Mouse (Mus musculus): Measurements from ENCODE around the gene Gm37240.
"Not testable (repeated sequence)": the region's sequence is repeated elsewhere in the genome, so short reads cannot be mapped to it uniquely, and the experiment has no call there.

Gene Gm37240

DNA sequence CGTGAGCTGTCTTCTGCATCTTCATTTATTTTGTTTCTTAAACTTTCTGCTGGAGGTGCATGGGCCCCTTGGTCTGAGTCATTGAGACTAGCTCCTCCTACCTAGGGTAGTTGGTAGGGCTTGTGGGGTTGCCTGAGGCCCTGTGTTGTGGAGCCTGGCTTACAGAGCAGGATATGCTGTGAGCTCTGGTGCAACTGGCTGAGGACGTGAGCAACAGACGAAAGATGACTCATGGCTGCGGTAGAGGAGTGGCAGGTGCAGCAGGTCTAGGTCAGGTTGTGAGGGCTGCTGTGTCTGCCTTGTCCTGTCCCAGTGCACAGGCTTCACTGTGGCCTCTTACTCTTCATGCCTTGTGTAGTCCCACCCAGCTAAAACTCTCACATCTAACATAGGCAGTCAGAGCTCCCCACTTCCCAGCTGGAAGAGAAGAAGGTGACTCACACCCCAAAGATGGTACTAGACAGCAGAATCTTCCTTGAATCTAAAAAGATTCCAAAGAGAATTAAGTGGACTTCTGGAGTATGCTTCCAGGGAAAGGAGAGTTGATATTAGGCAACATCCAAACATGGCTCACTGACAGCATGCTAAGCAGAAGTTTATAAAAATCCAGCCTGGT is 257.3 kb downstream of the Gm37240 start:
- DNase-seq: no peak

DNA sequence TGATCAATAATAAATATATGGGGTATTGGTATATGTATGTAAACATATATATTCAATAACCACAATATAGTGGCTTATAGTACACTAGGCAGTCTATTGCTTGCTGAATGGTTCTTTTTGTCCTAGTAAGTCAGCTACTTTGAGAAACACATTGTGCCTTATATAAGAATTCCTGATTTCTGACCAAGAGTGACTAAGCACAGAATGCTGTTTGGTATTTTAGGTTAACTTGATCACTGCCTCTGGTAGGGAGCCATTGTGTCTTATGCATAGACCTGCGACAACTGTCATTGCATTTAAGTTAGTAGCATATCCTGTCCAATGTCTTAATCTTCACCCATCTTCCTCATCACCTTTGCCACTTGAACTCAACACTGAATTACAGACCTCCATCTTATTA is 267.6 kb downstream of the Gm37240 start:
- DNase-seq: no peak

DNA sequence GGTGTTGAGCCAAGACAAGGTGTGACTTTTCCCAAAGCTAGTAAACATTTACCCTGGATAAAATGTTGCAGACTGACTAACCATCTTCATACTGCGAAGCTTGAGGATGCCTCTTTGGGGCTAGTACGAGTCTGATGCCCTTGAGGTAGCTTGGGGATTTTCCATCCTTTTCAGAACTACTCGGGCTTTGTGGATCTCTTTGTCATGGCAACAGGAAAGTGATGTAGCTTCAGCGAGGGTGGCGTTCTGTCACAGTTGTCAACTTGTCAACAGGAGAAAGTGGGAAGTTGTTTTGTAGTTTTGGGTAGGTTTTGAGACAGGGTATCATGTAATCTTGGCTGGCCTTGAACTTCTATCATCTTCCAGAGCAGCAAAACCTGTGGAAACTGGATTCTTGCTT is 268.0 kb downstream of the Gm37240 start:
- no peak for DNase-seq

DNA sequence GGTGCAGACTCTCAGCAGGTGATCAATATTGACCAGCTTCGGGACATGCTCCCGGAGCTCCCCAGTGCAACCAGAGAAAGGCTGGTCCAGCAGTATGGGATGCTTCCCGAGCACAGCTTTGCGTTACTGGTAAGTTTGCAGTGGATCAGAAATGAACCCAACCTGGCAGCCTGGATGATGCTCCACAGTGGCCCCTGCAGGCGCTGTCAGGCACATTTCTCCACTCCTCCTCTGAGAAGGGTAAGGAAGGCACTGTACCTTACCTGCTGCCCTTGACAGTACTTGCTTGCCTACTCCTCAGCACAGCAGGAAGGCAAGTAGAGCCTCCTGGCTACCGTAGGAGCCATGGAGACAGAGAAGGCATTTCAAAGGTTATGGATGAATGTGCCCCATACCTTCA is 268.4 kb downstream of the Gm37240 start:
- DNase-seq: no peak

DNA sequence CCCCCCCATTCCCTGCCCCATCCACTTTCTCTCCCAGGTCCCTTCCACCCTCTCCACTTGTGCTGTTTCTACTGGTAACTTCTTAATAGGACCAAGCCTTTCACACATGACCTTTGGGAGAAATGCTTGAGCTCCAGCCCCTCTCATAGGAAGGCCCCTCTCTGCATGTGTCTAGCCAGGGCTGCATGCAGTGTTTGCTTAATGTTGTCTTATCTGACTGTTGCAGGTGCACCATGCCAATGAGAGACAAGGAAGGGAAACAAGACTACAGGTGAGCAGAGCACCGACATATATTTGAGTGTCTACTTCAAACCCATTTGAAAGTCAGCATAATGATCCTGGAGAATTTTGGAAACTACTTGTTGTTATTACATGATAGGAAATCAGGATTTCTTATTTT is 270.9 kb downstream of the Gm37240 start:
- DNase-seq: no peak

DNA sequence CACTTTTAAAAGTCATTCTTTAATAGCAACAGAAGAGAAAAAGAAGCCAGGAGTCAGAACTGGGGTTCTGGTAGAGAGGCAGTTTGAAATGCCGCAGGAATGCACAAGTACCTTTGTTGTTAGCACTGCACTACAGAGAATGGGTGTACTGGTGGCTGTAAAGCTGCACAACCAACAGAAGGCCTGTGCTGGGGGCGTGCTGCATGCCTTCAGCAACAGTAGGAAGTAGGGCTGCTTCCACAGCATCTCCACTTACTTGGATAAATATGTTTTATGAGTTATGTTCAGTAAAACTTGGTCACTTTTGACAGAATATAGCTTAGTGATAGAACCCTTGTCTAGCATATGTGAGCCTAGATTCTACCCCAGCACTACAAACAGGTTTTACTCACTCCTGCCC is 279.6 kb downstream of the Gm37240 start:
- DNase-seq: no peak

DNA sequence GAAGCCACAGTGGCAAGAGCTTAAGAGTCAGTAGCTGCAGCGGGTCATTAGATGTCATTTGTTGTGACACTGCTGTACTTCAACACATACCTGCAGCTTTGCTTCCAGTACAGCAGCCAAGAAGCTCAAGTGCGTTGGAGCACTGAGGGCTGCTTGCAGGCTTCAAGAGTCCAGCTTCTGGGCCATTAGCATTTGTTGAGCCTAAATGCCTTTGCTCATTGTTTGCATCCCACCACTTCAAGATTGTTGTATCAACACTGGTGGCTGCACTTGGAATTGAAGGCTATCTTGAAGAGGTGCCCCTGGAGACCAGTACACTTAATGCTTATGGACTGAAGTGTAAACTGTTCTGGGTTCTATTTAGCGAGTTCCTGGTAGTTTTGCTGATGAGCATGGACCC is 280.4 kb downstream of the Gm37240 start:
- no peak for DNase-seq

DNA sequence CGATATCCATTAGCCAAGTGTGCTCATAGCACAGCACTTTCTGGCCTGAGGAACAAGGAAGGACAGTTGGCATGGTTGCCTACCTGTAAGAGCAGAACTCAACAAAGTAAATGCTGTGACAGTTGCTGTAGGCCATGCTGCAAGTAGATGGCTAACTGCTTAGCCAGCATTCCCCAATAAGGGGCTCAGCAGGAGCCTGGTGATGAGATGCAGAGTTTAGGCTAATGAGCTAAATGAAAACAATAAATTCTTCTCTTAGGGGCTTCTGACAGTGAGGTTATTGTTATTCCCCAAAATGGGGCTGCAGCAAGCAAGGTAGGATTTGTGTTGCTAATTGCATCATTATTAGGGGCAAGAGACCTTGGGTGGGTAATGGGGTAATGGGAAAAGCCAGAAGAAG is 283.5 kb downstream of the Gm37240 start:
- DNase-seq: no peak

DNA sequence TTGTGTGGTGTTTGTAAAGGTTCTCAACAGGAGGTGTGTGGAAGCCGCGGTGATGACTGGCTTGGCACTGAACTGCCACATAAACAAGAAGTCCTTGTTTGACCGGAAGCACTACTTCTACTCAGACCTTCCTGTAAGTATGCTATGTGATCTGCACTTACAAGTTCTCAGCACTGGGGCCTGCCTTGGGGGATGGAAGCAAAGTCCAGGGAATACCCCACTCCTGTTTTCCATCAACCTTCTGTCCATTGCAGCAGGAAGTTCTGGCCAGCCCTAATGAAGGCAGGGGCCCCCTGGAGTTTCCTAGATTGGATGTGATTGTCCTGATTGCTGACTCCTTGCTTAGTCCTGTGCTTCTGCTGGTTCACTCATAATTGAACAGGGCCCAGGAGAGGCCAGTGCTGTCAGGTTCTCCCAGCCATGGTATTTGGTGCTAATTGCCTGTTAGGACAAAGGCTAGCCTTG is 285.4 kb downstream of the Gm37240 start:
- DNase-seq: no peak

DNA sequence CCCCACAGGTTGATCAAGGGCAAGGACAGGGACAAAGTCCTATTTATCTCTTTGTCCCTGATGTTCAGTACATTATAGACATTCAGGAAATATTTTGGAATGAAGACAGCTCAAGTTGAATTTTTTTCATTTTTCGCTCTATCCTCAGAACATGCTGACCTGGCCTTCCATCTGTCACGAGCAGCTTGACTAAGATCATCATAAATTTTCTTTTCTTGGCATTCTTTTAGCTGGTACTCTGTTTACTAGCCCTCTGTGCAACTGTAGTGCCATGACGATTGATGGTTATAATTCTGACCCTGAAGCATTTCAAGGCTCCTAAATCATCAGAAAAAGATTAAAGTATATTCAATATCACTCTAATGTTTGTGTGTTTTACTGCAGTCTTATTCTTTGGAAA is 287.8 kb downstream of the Gm37240 start:
- DNase-seq: no peak

DNA sequence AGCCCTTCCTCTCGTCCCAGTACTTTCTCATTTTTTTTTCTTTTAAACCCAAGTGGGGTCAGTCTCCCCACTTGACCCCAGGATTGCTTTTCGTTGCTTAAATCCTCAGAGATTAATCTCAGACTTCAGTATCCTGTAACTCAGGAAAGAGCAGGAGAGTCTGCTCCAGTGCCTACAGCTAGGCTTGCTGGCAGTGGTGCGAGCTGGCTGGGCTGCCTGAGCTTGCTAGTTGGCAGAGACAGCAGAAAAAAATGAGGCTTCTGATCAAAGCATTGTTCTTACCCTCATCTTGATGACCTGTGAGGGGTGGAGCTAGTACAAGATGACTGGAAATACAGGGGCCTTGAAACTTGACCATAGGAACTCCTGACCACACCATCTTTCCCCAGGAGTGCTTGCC is 292.9 kb downstream of the Gm37240 start:
- no peak for DNase-seq

DNA sequence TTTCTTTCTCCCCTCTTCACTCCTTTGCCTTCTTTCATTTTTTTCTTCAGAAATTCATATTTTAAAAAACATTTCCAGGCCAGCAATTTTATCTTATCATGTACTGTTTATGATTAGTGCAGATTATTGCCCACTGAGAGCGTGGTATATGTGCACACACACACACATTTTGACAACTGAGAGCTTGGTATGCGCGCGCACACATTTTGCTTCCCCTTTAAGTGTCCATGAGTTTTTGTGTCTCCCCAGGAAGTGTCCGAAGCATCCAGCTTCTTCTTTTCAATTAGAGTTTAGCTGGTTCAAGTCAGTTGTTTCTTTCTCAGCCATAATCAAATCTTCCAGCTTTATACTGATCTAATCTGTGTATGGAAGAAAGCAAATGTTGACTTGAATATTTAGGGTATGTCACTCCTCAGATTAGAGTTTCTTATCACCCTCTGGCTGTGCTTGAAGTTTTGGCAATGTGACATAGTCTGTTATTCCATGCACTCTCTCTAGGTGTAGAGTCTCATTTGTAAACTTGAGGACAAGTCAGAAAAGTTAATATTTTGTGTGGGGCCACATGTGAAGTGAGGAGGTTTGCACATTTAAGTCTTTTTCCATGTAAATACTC is 294.6 kb downstream of the Gm37240 start:
- DNase-seq: no peak

DNA sequence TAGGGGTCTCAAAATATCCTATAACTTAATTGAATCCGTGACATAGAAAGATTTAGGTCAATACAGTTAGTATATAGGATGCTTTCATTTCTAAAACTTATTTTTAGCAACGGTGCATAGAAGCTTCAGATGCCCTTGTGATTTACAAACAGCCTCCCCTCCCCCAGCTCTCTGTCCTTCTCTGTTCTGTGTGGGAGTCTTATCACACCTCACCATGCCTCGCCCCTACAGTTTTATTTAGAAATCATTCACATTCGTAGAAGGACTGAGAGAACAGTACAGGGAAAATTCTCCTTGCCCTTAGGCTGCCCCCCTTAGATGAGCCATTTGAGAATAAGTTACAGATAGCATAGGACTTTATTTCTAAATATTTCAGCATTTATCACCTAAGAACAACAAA is 295.3 kb downstream of the Gm37240 start:
- DNase-seq: no peak

DNA sequence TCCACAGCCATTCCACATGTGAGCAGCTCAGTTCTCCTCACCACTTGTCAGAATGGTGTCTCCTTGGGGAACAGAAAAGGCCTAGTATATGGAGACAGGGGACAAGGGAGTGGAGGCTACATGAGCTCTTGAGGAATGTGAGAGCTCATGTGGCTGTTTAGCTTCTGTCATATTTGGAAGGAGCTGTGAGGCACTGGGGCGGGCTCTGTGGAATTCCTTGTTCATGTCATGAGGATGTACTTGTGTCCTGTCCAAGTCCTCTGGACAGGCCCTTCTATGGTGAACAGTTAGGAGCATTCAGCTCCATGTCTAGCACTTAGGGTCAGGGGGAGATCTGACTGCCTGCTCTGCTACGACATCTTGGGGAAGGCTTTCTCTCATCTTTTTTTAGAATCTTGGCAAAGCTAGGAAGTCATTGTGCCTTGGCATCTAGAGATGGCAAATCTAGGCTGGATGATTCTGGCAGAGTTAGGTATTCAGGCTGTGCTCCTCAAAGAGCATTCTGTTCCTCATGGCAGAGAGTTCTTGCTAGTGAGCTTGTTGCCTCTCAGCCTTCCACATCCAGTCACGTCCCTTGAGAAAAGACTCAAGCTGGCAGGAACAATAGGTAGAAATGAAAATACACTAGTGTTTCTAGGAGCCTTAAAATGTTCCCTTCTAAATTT is 297.1 kb downstream of the Gm37240 start:
- DNase-seq: no peak

DNA sequence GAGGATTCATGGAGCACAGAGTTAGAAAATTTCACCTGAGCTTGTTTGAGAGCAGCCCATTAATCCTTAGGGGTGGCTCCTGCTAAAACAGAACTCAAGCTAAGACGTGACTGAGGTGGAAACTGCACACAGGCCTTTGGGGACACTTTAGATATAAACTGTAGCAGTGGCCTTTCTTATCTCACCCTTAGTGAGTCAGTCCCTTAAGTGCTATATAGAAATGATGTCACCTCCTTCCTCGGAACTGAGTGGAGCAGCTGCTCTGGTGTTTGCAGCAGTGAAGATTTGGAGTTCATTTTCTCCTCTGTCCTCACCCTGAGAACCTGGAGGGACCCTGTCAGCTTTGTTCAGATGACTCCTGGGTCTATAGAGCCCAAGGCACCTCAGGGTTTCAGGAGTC is 298.6 kb downstream of the Gm37240 start:
- no peak for DNase-seq

DNA sequence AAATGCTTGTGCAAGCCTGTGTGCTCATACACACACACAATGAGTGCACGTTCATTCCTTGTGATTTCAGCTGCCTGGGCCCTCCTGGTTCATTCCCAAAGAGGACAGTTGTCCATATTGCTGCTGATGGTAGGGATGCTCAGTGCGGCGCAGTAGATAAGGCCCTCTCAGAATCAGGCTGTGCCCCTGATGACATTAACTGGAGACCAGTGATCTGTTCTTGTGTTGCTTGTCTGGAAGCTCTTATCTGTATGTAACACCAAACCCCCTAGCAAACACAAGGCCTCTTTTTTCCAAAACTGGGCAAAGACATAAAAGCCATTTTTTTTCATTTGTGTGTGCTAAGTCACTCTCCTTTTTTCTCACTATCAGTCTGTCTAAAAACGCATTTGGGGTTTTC is 302.4 kb downstream of the Gm37240 start:
- no peak for DNase-seq

DNA sequence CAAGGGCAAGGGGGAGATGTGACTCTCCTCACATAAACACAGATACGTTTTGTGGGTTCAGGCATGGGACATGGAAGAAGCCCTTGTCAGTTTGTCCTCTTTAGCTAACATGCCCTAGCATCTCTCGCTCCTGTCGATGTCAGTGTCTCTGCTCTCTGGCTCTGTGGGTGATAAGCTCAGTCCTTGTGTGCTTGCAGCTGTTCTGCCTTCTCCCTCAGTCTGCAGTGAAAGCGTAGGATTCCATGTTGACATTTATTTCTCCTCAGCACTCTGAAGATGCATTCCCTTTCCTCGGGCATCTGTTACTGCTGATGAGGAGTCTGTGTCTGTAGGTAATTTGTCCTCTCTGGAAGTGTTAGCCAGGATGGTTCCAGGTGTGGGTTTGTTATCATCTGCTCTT is 304.1 kb downstream of the Gm37240 start:
- DNase-seq: no peak

DNA sequence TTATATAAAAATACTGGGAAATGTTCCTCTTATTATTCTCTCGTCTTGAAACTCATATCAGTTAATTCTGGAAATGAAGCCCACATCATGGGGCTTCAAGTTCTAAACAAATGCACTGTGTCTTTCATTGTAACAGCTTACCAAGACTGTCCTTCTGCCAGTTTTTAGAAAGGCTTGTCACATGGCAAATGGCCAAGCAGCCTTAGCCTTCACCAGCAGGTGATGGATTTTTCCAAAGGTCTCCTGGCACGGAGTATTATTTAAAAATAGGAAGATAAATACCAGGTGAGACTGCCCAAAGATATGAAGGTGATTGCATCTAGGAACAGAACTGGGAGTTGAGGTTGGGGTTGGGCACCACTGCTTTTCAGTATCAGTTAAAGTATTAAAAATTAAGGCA is 304.6 kb downstream of the Gm37240 start:
- DNase-seq: no peak

DNA sequence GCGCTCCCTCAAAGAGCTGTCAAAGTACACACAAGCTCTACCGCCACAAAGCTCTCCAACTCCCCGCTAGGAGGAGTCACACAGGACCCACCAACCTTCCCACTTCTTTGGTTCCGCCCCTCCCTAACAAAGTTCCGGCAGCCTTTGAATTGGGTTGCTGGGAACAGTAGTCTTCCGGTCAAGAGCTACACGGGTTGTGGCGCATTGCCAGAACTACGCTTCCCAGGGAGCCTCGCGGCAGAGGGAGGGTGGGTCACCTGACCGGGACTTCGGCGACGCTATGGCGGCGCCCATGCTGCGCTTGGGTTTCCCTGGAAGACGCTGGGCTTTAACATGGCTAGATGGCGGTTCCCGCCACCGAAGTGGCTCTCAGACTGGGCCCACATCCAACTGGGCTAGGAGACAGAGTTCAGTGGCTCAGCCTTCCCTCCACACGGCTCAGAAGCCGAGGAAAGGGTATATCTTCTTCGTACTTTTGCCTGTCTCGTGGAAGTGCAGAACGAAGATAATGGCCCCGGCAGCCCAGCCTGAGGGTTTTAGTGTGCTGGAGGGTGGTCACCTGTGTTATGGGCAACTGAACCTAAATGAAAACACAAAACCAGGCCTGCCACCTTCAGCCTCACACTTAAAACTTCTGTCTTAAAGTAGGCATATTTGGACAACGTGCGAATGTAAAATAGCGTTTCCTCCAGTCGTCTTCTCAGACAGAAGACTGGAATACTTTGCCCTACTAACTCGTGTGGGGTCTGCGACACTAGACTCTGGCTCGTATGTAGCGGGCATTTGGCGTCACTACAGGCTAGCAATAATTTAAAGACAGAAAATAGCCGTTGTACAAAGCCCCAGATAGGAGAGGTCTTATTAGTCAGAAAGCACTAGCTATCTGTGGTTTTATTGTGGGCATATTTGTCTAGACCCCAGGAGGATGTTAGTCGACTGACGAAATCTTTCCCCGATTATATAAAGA is 313.2 kb downstream of the Gm37240 start, which contains the start of gene Gatb:
TSS of gene Gatb (plus strand) at position 256 of the 967 bp plus-strand sequence.
- peak; percentile 100 for DNase-seq

DNA sequence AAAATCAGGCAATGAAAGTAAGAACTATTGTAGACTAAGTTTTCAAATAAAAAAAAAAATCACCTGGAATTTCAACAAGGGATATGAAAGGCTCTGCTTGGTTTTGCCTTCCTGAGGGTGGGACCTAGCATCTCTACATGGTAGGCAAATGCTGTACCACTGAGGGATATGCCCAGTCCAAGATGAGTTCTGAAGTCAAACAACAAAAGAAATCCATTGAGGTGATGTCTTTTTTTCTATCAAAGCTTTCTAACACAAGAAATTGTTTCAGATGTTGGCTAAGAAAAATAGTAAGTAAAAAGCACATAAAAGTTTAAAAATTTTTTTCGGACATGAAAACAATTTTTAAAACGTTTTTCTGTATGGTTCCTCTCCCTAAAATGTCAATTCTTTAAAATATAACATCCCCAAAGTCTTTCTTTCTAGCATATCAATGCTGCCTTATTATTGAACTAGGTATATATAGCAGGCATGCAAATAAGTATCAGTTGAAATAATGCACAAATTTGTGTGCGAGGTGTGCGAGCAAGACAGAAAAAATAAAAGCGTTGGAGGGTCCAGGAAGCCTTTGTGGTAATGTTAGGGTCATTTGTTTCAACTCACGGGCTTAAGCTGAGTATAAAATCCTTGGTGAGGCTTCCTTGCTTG is 314.0 kb downstream of the Gm37240 start:
- no peak for DNase-seq

DNA sequence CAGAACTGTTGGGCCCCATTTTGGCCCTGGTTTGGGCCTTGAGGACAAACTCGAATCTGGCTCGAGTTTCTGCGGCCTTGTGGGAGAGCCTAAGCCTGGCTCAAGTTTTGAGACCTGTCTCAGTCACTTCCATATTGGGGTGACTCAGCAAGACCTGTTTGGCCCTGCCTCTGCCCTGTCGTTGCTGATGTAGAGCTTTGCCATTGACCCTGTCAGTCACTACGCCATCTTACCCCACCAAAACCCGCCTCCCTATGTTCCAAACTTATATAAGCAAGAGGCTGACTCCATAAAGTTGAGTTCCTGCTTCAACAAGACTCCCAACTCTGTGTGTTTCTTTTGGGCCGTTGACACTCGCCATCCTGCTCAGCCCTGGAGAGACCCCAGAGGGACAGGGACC is 314.8 kb downstream of the Gm37240 start:
- DNase-seq: not testable (repeated sequence)

DNA sequence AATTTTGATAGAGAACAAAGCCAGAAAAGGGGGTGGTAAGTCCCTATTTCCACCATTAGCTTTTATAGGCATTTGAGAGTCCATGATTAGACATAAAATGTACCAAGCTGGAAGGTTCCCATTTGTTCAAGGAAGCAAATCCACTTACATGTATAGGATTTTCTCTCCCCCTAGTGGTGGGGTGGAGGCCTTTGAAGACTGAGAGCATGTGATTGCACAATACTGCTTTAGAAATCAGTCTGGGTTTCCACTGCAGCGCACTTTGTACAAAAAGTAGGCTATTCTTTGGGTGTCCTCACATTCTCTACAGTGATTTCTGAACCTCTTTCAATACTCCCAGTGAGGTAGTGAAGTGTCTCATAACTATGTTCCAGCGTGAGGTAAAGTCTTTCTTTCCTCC is 316.0 kb downstream of the Gm37240 start:
- peak; percentile 62 to 77 for DNase-seq

DNA sequence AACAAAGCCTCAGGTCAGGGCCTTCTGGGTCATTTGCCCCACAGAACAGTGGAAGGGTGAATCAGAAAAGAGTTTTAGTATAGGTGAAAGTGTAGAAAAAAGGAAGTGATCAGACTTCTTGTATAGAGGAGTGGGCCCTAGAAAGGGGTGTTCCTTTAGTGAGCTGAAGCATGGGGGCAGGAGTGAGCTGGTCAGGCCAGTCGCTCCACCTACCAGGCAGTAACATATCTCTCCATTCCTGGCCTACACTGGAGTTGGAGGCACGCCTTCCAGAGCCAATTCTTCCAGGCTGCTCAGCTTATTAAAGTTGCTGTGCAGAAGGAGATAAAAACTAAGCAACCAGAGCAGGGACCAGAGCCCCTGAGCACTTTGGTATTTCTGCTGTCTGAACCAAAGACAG is 322.7 kb downstream of the Gm37240 start:
- no peak for DNase-seq
